ENCODE assay signal across 15 mouse cellular contexts in genomic region chr10:5548651-5549050, GRCm38 (mm10). TPM values are rescaled to one million over a fixed set of nuclear protein-coding genes. Genes with fewer than 3 reads are reported as not detected.
A peak's percentile ranks its signal among the peaks of the same experiment; 100 is the strongest.
DNase-seq lines count a peak whose midpoint lies in the region; ATAC-seq and TF ChIP-seq lines count a peak whose summit lies in the region.
"Had no signal": no experiment of that assay in that cellular context is flagged by ENCODE, and none has a peak within 500 bp of the region (broad histone marks: within the 10 kb centered on the region; RNA-seq: fewer than 3 reads in every experiment).

No protein-coding gene starts in this region.

- H3K4me3 ChIP-seq in left cerebral cortex, adult 2 months, result peak overlapping the region; percentile 86; the same call in 1 of the 2 replicates
- peak overlapping the region; percentile 38 for H3K4me3 ChIP-seq in bone marrow, adult 2 months (replicated peaks; ENCODE audit: control insufficient read depth, low read depth, low read length)
- no peak overlapping the region for H3K4me3 ChIP-seq in hindbrain, embryonic 16.5 days (ENCODE audit: low read length)
- no peak overlapping the region for H3K4me3 ChIP-seq in intestine, embryonic 16.5 days (ENCODE audit: low read length)
- H3K4me3 ChIP-seq: forebrain, embryonic 10.5 days; heart, embryonic 15.5 days; intestine, embryonic 15.5 days; limb, embryonic 15.5 days; neural tube, embryonic 12.5 days; stomach, embryonic 15.5 days had no signal

- H3K4me1 ChIP-seq in bone marrow, adult 2 months (ENCODE audit: control insufficient read depth, insufficient read depth, low read length), result no peaks in the 10 kb centered on the region; the same call in 1 of the 2 replicates
- H3K4me1 ChIP-seq in hindbrain, embryonic 16.5 days (ENCODE audit: control insufficient read depth, insufficient read depth, low read depth, low read length), result peaks cover 10% of the 10 kb centered on the region
- peaks cover 9% of the 10 kb centered on the region; the same call in 1 of the 2 replicates for H3K4me1 ChIP-seq in intestine, embryonic 16.5 days (ENCODE audit: control insufficient read depth, insufficient read depth, low read length)

- WGBS in bone marrow, adult 2 months, result 45% methylated on average over 2 of the region's 2 CpGs
- 88% methylated on average over 2 of the region's 2 CpGs for WGBS in hindbrain, embryonic 16.5 days
- 75% methylated on average over 2 of the region's 2 CpGs for whole genome bisulfite sequencing in intestine, embryonic 16.5 days

- no peaks in the 10 kb centered on the region for H3K9me3 ChIP-seq in hindbrain, embryonic 16.5 days (ENCODE audit: control insufficient read depth, low read length)
- H3K9me3 ChIP-seq in intestine, embryonic 16.5 days (ENCODE audit: control insufficient read depth, low read length), result no peaks in the 10 kb centered on the region
- H3K9me3 ChIP-seq: forebrain, embryonic 10.5 days; heart, embryonic 15.5 days; intestine, embryonic 15.5 days; limb, embryonic 15.5 days; neural tube, embryonic 12.5 days; stomach, embryonic 15.5 days had no signal

- H3K36me3 ChIP-seq in hindbrain, embryonic 16.5 days (ENCODE audit: control insufficient read depth, insufficient read depth, low read length), result no peaks in the 10 kb centered on the region
- H3K36me3 ChIP-seq in intestine, embryonic 16.5 days (ENCODE audit: control insufficient read depth, insufficient read depth, low read length), result no peaks in the 10 kb centered on the region
- H3K36me3 ChIP-seq: forebrain, embryonic 10.5 days; heart, embryonic 15.5 days; intestine, embryonic 15.5 days; limb, embryonic 15.5 days; neural tube, embryonic 12.5 days; stomach, embryonic 15.5 days had no signal

- peak in 1 of 2 experiments; percentile 13 for DNase-seq in left cerebral cortex, adult 2 months (ENCODE audit: extremely low spot score in 1 of 2, low spot score in 2 of 2)
- no peak for DNase-seq in left cerebral cortex, adult 18-20 months (ENCODE audit: low spot score in 2 of 2)
- peak; percentile 11 for DNase-seq in Muller cell, postnatal 12 days (ENCODE audit: inconsistent ontology term)
- no peak for DNase-seq in gastrocnemius, adult 18-20 months (ENCODE audit: low spot score)
- DNase-seq: gastrocnemius, postnatal 14 days; kidney, postnatal 36 days had no signal

- TF ChIP-seq POLR2A in bone marrow, adult 2 months (IDR thresholded peaks at IDR 0.05; ENCODE audit: borderline replicate concordance, control insufficient read depth, low read depth, low read length), result no peak

- ATAC-seq in hindbrain, embryonic 16.5 days, result no peak
- no peak for ATAC-seq in intestine, embryonic 16.5 days
- ATAC-seq: intestine, embryonic 15.5 days had no signal

- peak overlapping the region; percentile 40 for H3K4me2 ChIP-seq in hindbrain, embryonic 16.5 days (ENCODE audit: low read length)
- no peak overlapping the region for H3K4me2 ChIP-seq in intestine, embryonic 16.5 days (ENCODE audit: low read depth, low read length)
- H3K4me2 ChIP-seq: heart, embryonic 15.5 days; intestine, embryonic 15.5 days; limb, embryonic 15.5 days; neural tube, embryonic 12.5 days; stomach, embryonic 15.5 days had no signal

- H3K27me3 ChIP-seq in hindbrain, embryonic 16.5 days (replicated peaks; ENCODE audit: control insufficient read depth, insufficient read depth, low read length), result no peaks in the 10 kb centered on the region
- H3K27me3 ChIP-seq in intestine, embryonic 16.5 days (replicated peaks; ENCODE audit: control insufficient read depth, insufficient read depth, low read length), result peaks cover 3% of the 10 kb centered on the region
- H3K27me3 ChIP-seq: neural tube, embryonic 12.5 days; stomach, embryonic 15.5 days had no signal

- H3K9ac ChIP-seq in hindbrain, embryonic 16.5 days (ENCODE audit: low read depth, low read length), result no peak overlapping the region; the same call in 1 of the 2 replicates
- H3K9ac ChIP-seq in intestine, embryonic 16.5 days (ENCODE audit: low read depth, low read length), result no peak overlapping the region
- H3K9ac ChIP-seq: heart, embryonic 15.5 days; intestine, embryonic 15.5 days; limb, embryonic 15.5 days; neural tube, embryonic 12.5 days; stomach, embryonic 15.5 days had no signal

- intact Hi-C loops in left cerebral cortex, adult 2 months (cut with DNase I), result no loop called here

- H3K27ac ChIP-seq in left cerebral cortex, adult 2 months, result no peak overlapping the region
- peak overlapping the region; percentile 41; the same call in 1 of the 2 replicates for H3K27ac ChIP-seq in bone marrow, adult 2 months (ENCODE audit: control insufficient read depth, insufficient read depth, low read depth, low read length, poor library complexity)
- no peak overlapping the region for H3K27ac ChIP-seq in hindbrain, embryonic 16.5 days (ENCODE audit: low read depth, low read length)
- H3K27ac ChIP-seq in intestine, embryonic 16.5 days (ENCODE audit: low read length), result no peak overlapping the region
- H3K27ac ChIP-seq: forebrain, embryonic 10.5 days; heart, embryonic 15.5 days; intestine, embryonic 15.5 days; limb, embryonic 15.5 days; neural tube, embryonic 12.5 days; stomach, embryonic 15.5 days had no signal

- no peak for TF ChIP-seq CTCF in left cerebral cortex, adult 2 months (IDR thresholded peaks at IDR 0.05)
- TF ChIP-seq CTCF in bone marrow, adult 2 months (IDR thresholded peaks at IDR 0.05; ENCODE audit: control insufficient read depth, insufficient read depth, low read length), result no peak

RNA-seq across cellular contexts. Expression of gene Syne1, which starts 2.6 kb away (rescaled TPM):
- total RNA-seq in left cerebral cortex, adult 2 months (2021), result 100 to 1,000 TPM; 430 to 445 TPM
- 100 to 1,000 TPM; 360 to 372 TPM for total RNA-seq in left cerebral cortex, adult 18-20 months (2021)
- polyA plus RNA-seq in bone marrow, adult 2 months (2011; ENCODE audit: insufficient read depth, insufficient read length, low replicate concordance, missing spikeins), result 16.3 and 67.1 TPM in 2 replicates
- polyA plus RNA-seq in hindbrain, embryonic 16.5 days (2015; fragmentation: Nextera tagmentation; extraction: Ambion mirVana), result 15.1 and 18.7 TPM in 2 replicates
- polyA plus RNA-seq in intestine, embryonic 16.5 days (2015; fragmentation: Nextera tagmentation; extraction: Ambion mirVana), result 4.7 TPM in 2 replicates
- total RNA-seq in gastrocnemius, adult 18-20 months (2021), result 10 to 100 TPM; 52.5 to 56.0 TPM

RNA-seq across cellular contexts. Expression of gene Myct1, which starts 44.9 kb away (rescaled TPM):
- under 1 TPM; 0.12 to 0.38 TPM for total RNA-seq in left cerebral cortex, adult 2 months (2021)
- under 1 TPM; 0.12 to 0.42 TPM for total RNA-seq in left cerebral cortex, adult 18-20 months (2021)
- 3.6 and 5.8 TPM in 2 replicates for polyA plus RNA-seq in bone marrow, adult 2 months (2011; ENCODE audit: insufficient read depth, insufficient read length, low replicate concordance, missing spikeins)
- polyA plus RNA-seq in hindbrain, embryonic 16.5 days (2015; fragmentation: Nextera tagmentation; extraction: Ambion mirVana), result 0.96 and 1.4 TPM in 2 replicates
- polyA plus RNA-seq in intestine, embryonic 16.5 days (2015; fragmentation: Nextera tagmentation; extraction: Ambion mirVana), result 4.2 and 4.6 TPM in 2 replicates
- 1 to 10 TPM; 1.5 to 4.0 TPM for total RNA-seq in gastrocnemius, adult 18-20 months (2021)

Comparison
In these comparisons a context has a peak if more than half of its experiments do, and no peak if none do; other contexts are left out.
1. H3K4me3 ChIP-seq: peak in left cerebral cortex, adult 2 months (single experiment) and bone marrow, adult 2 months (single experiment); none in hindbrain, embryonic 16.5 days (single experiment) and intestine, embryonic 16.5 days (single experiment).
2. RNA of gene Syne1, which starts 2.6 kb away (total RNA-seq): 430 to 445 TPM in left cerebral cortex, adult 2 months and 360 to 372 TPM in left cerebral cortex, adult 18-20 months; 52.5 to 56.0 TPM in gastrocnemius, adult 18-20 months; every median in the first group is over 4 times any median in the second.